Mouse (Mus musculus) cortical plate, adult 2 months (tissue): ENCODE results near the gene Vmn1r225. TPM values are rescaled to one million over a fixed set of nuclear protein-coding genes. Genes with fewer than 3 reads are reported as not detected.
"Not testable (repeated sequence)": the region's sequence is repeated elsewhere in the genome, so short reads cannot be mapped to it uniquely, and the experiment has no call there.

Experiments used
- H3K27ac ChIP-seq: fragments of 200-500 bp; 2 replicates; pipeline ENCODE4 v1.5.1; 2012; ENCODE audit warnings: low read length, control low read depth, inconsistent platforms; ENCODE audit not compliant: insufficient read depth
- H3K4me1 ChIP-seq: fragments of 200-500 bp; 2 replicates; pipeline ENCODE4 v1.6.1; 2011; ENCODE audit warnings: low read length; ENCODE audit not compliant: control insufficient read depth, insufficient read depth
- H3K4me3 ChIP-seq: fragments of 200-500 bp; 2 replicates; pipeline ENCODE4 v1.5.1; 2011; ENCODE audit warnings: mild to moderate bottlenecking, low read length, control low read depth; ENCODE audit not compliant: insufficient read depth
- CTCF ChIP-seq: fragments of 200-500 bp; IDR thresholded peaks from 2 replicates; pipeline ENCODE4 v1.5.1; 2011; ENCODE audit warnings: mild to moderate bottlenecking, control low read depth, low read length; ENCODE audit not compliant: insufficient read depth; ENCODE audit errors: extremely low read depth
- POLR2A ChIP-seq: fragments of 200-500 bp; IDR thresholded peaks from 2 replicates; pipeline ENCODE4 v1.6.1; 2011; ENCODE audit warnings: mild to moderate bottlenecking, low read length, control low read depth; ENCODE audit not compliant: insufficient read depth; ENCODE audit errors: extremely low read depth
- polyA plus RNA-seq: library from polyadenylated mRNA; depleted of rRNA; stranded (reverse); fragments of >200 nt; gene quantifications from 2 replicates; pipeline ENCODE4 v1.2.3, GENCODE M21; 2012; rRNA removed

The Vmn1r225 gene
- not detected in 2 replicates for polyA plus RNA-seq

DNA sequence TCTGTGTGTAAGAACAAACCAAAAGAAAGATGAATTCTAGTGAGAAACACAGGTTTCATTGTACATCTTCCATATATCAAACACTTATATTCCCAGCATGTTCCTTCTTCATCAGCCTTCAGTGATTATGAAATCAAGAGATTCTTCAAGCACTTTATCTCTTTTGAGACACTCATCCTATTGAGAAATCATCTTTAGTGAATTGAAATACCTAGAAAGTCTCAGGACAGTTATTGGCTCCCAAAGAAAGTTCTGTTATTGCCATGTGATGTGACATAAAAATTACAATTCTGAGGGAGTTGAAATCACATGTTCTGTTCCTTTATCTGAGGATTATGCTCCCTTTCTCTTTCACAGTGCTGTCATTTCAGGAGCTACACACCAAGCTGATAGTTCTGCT lies at the start of gene Vmn1r225:
Gene Vmn1r225 (plus strand): TSS at position 301 of the 400 bp plus-strand sequence.
- H3K27ac ChIP-seq: no peak within 1 kb of the TSS
- TF ChIP-seq POLR2A: no peak
- no peak for TF ChIP-seq CTCF
- no peaks in the 10 kb centered on the region for H3K4me1 ChIP-seq
- no peak within 1 kb of the TSS for H3K4me3 ChIP-seq

GRCm38 (mm10) chr17:20473311-20473710 lies 24.6 kb upstream of the Vmn1r225 start:
- Histone ChIP-seq H3K27ac (no peak overlapping the region), H3K4me3 (no peak overlapping the region), H3K4me1 (no peaks in the 10 kb centered on the region)
- TF ChIP-seq POLR2A: no peak
- TF ChIP-seq CTCF: no peak

- no peak within 1 kb of the TSS for H3K27ac ChIP-seq
- H3K4me1 ChIP-seq: no peaks in the 10 kb centered on the region
- H3K4me3 ChIP-seq: no peak within 1 kb of the TSS
- TF ChIP-seq POLR2A (no peak), CTCF (no peak)
Measured at GRCm38 (mm10) chr17:20481231-20481630, 16.7 kb upstream of the Vmn1r225 start, which contains the start of gene Vmn2r108. Gene Vmn2r108, minus strand, starts transcription at chr17:20481331.

GRCm38 (mm10) chr17:20508247-20508646 lies 10.3 kb downstream of the Vmn1r225 start:
- not testable (repeated sequence) for H3K4me3 ChIP-seq, H3K27ac ChIP-seq, H3K4me1 ChIP-seq

Other genes starting within 250 kb of the Vmn1r225 start
- gene Vmn2r106, start 212.6 kb upstream of the Vmn1r225 start, polyA plus RNA-seq: not detected in 2 replicates
- not detected in 2 replicates for gene Vmn2r107, start 152.9 kb upstream of the Vmn1r225 start, polyA plus RNA-seq
- not detected in 2 replicates for gene Vmn1r224, start 84.0 kb upstream of the Vmn1r225 start, polyA plus RNA-seq
- gene Vmn2r108, start 16.8 kb upstream of the Vmn1r225 start, polyA plus RNA-seq: not detected in 2 replicates
- gene Vmn2r109, start 66.6 kb downstream of the Vmn1r225 start, polyA plus RNA-seq: not detected in 2 replicates
- gene Vmn2r110, start 98.3 kb downstream of the Vmn1r225 start, polyA plus RNA-seq: not detected in 2 replicates
- gene Fpr-rs3, start 126.7 kb downstream of the Vmn1r225 start, polyA plus RNA-seq: not detected in 2 replicates
- not detected in 2 replicates for gene Vmn1r226, start 184.7 kb downstream of the Vmn1r225 start, polyA plus RNA-seq
- gene Vmn1r227, start 231.7 kb downstream of the Vmn1r225 start, polyA plus RNA-seq: not detected in 2 replicates